Mouse (Mus musculus) cerebellum, postnatal 10 days (tissue): ENCODE measurements around the gene Ncor2.
A peak's percentile ranks its signal among the peaks of the same experiment; 100 is the strongest.

Experiments used
- DNase-seq, 2 experiments: peaks; one replicate each; pipeline ENCODE4 v3.0.0; 2021; ENCODE audit warnings: mixed read lengths in 2 of 2

Gene Ncor2

DNA sequence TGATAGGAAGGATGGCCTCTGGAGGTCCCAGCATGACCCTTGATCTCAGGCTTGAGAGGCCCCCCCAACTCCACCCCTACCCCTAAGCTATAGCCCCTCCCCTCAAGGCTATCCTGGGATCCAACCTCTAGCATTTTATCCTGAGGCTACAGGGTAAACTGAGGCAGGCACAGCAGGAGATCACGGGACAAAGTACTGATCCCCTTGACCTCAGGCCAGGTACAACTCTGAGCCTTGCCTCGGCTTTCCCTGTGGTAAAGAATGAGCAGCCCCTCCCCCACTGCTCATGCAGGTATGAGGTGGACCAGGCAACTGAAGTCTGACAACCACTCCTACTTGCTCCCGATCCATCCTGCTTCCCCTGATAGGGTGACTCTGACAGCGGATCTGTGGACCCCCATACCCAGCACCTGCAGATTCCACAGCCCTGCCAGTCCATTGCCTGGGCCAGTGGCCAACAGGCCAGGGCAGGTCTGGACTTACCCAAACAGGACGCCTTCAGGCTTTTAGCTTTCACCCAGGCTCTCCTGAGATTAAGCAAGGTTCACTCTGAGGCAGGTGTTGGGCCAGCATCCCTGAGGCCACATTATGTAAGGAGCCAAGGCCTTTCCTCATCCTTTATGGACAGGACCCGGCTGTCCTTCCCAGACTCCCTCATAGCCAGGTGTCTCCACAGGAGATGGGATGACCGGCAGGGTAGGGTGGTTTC lies 11.2 kb upstream of the Ncor2 start:
- peak in 1 of 2 experiments; percentile 50 for DNase-seq

DNA sequence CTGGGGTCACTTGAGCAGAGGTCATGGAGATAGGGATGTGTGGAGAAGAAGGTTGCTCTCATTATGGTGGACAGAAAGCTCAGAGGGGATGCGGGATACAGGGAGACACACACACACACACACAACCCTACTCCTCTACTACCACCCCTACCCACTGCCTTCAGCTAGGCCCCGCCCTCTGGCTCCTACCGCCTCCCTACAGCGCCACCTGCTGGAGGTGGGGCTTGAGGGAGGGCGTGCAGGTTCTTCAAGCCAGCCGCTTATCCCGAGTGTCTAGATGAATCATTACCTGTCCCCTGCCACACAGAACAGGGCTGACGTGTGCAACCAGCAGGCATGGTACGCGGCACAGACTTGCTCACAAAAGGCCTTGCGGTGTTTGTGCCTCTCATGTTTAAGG lies 10.6 kb upstream of the Ncor2 start:
- DNase-seq: peak; percentile 89 to 92

- DNase-seq: peak in 1 of 2 experiments; percentile 63
Measured at GRCm38 (mm10) chr5:125188812-125189598, 10.0 kb upstream of the Ncor2 start.

DNA sequence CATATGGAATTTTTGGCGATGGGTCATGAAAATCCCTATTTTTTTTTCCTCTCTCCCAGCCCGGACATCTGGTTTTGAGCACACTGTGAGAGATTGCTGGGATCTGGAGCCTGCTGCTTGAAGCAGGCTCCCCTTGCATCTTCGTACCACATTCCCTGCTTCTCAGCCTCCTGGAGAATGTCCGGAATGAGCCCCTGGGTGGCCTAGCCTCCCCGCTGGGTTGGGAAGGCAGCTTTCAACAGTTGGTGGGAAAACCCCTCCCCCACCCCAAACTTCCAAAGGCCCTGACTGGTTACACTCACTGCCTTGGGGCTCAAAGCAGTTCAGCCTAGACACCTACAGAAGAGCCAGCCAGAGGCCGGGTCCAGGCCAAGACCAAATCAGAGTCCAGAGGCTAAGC lies 5.8 kb upstream of the Ncor2 start:
- peak in 1 of 2 experiments; percentile 60 for DNase-seq

GRCm38 (mm10) chr5:125183321-125184003 lies 4.4 kb upstream of the Ncor2 start:
- peak; percentile 72 to 88 for DNase-seq

DNA sequence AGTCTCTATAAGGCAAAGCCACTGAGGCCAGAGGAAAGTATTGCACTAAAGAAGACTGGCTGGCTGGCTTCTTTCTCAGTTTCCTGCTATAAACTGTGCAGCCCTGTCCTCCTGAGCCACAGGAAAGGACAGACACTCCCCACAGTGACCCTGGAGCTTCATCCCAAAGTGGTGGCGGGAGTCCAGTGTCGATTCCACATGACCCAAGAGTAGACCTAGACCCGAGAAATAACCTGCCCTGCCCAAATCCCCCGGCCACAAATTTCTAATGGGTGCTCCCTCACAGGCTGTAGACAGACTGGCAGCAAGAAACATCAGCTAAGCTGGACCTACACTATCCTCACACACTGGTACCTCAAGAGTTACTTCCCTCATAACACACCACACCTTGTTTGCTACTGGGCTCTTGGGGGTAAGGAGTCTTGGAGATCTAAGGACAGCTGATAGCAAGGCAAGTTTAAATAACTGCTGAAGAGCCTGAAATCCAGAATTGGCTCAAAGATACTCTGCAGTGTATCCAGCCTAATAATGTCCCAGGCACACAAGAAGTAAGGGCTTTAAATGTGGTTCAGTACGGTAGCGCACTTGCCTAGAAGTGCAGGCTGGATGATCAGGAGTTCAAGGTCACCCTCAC lies 1.7 kb upstream of the Ncor2 start:
- peak in 1 of 2 experiments; percentile 22 for DNase-seq

DNA sequence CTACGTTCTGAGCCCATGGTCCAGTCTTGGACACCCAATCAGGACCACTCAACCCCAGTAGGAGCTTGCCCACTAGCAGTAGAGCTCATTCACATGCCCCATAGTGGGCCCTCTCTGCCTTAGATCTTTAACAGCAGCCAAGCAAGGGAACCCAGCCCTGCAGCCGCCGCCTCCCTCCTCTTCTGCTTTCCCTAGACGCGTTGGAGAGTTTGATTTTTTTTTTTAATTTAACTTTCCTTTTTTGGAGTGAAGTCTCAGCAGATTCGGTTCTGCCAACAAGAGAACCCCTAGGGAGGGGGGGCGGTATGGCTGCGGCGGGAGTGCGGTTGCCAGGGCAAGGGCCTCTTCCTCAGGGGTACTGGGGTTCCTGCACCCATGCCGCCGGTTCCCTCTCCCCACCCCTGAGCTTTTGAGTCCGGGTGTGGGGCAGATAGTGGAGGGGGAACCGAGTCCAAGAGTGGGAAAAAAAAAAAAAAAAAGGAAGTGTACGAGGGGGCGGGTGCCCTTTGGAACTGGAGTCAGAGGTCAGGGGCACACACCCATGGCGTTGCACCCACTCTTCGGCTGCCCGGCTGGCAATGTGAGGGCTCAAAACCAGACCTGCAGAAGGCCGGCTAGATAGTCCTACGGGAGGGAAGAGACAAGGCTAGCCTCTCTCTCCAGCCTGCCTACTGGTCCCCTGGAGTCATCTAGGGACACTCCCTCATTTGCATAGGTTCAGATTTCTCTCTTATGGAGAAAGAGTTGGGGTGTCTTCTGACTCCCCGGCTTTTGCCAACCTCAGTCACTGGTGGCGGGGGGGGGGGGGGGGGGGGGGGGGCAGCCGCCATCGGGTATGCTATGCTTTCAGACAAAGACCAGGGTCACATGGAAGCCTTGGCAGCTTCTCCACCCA lies 963 bp upstream of the Ncor2 start:
- peak in 1 of 2 experiments; percentile 54 for DNase-seq

- peak; percentile 71 to 79 for DNase-seq
Measured at GRCm38 (mm10) chr5:125178171-125179006, 630 bp downstream of the Ncor2 start.

GRCm38 (mm10) chr5:125177481-125178134 lies 1.4 kb downstream of the Ncor2 start:
- DNase-seq: peak; percentile 82 to 84

- DNase-seq: peak; percentile 75 to 78
Measured at GRCm38 (mm10) chr5:125176864-125177263, 2.2 kb downstream of the Ncor2 start.

- DNase-seq: peak; percentile 45 to 56
Measured at GRCm38 (mm10) chr5:125176370-125176766, 2.7 kb downstream of the Ncor2 start.

DNA sequence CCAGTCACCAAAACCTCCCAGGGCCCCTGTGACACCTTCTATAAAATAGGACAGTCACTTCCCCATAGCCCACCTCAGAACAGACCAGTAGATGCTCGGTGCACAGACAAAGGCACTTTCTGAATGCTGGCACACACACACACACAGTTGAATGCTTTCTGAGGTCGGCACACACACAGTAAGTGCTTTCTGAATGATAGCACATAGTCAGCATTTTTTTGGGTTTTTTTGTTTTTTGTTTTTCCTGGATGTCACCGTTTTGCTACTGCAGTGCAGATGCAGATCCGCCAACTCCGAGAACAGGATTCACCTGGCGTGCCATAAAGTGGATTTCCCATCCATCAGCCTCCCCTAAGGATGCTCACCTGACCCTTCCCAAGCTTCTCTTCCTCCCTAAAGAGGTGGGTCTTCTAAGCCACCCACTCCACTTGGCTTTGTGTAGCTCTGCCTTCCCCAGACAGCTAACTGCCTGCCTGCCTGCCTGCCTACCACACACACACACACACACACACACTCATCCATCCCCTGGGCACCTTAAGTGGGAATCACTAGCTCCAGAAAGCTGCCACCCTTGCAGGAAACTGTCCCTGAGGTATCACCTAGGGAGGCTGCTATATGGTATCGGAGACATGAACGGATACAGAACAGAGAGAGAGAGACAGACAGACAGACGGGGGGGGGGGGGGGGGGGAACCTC lies 3.2 kb downstream of the Ncor2 start:
- peak in 1 of 2 experiments; percentile 42 for DNase-seq

DNA sequence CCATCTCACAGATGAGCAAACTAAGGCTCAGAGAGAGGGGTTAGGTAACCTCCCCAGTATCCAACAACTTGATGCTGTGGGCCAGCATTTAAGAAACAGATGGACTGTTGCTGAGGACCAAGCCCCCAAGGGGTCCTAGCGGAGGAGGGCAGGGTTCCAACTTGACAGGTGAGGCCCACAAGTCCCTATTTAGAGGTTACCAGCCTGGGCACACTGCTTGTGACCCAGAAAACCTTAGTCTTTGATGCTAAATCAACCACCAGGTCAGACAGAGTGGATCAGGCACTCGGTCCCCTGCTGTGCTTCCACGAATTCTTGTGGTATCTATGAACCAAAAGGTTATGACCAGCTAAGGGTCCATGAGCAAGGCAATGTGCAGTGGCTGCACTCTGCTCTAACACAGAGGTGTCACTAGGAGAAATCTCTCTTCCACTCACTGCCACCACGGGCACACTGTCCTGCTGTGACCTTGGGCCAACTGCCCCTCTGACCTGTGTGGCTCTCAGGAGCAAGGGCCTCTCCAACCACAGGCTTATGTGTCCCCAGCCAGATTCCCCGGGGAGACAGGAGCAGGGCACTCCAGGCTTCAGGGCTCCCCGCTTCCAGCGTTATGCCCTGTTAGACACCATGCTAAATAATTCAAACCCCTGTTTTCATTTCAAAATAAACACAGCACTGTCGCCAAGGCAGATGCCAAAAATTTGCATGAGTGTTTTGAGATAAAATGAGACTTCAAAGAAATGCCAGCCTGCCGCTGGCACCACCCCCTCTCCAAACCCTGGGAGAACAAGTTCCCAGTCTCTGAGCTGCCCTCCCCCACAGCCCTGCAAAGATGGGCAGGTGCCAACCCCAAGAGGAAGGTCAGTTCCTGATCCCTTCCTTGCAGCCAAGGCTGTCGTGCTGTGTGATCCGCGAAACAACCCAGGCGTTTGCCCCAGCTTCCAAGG lies 4.0 kb downstream of the Ncor2 start:
- peak; percentile 79 to 85 for DNase-seq

GRCm38 (mm10) chr5:125173868-125174267 lies 5.2 kb downstream of the Ncor2 start:
- DNase-seq: peak; percentile 12 to 19

DNA sequence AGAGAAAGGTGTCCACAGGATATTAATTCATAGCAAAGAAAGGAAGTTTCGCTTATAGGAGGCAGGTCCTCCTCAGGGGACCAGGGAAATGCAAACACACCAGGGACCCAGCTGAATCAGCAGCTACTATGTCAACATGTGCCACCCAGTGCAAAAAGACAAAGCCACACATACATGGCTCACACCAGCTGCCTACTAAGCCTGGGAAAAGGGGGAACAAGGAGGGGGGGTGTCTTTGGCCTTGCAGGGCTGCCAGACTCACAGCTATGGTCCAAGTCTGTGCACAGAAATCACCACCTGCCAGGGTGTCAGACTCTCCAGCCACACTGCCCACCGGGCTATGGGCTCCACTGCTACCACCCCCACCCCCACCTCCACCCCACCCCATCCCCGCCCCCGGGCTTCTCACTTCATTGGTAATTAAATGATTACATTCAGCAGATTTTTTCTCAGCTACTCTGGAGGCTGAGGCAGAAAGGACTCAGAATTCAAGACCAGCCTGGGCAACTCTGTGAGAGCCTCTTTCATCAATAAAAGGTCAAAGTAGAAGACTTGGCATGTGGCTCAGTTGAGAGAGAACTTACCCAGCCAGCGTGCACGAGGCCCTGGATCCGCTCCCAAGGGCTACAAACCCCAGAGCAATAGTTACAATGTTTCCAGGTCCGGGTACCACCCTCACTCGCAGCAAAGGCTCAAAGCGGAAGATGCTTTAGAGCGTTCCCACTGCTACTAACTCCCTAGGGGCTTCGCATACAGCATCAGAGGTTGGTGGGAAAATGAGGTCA lies 6.0 kb downstream of the Ncor2 start:
- peak in 1 of 2 experiments; percentile 65 for DNase-seq

DNA sequence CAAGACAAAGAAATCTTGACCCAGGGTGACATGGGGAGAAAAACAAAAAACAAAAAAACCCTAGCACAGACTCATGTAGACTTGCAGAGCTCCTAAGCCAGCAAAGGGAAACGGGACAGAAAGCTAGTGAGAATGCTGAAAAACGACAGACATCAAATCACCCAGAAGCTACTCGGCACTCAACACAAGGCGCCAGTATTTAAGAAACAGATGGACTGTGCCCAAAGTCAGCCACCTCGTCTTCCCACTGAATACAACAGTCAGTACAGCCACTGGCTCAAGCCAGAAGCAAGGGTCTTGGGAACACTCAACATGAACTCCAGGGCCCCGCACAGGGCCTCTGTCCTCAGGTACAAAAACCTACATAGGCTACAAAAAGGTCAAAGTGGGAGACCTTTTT lies 7.8 kb downstream of the Ncor2 start:
- no peak for DNase-seq

DNA sequence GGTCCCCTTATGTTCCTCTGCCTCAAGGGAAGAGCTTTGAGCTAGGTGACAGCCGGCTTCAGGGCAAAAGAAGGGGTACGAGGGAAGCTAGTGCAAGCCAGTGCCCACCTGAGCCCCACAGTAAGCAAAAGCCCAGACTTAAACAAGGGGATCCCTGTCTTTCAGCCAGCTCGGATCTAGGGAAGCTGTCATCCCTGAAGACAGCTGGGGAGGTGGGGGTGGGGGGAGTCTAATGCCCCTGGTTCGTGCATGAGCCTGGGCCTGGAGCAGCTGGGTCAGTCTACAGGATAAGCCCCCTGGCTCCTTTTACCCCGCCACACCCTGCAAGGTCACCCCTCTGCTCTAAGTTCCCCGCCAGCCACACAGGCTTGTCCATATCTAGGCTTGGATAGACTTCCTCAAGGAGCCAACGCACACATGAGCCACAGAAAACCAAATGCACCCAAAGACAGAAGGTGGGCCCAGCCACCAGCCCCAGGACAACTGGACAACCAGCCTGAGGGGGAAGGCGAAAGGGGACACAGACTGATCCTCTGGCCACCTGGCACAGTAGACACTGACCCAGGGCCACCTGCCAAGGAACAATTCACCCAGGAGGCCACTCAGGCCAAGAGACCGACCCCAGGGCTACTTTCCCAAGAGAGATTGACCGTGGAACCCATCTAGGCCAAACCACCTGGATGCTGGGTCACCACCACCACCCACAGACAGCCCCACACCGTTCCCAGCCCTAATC lies 8.7 kb downstream of the Ncor2 start:
- peak; percentile 54 to 55 for DNase-seq
